Mouse (Mus musculus) kidney, embryonic 16.5 days (tissue): ENCODE results near the gene Smoc1. TPM values are rescaled to one million over a fixed set of nuclear protein-coding genes. Genes with fewer than 3 reads are reported as not detected.

Source experiments
- ATAC-seq: fragments of 200-750 bp; cut with Nextera tagmentation; 2 replicates; pipeline ENCODE4 v1.8.0; 2017; ENCODE audit warnings: moderate TSS enrichment; ENCODE audit not compliant: low FRiP score, low TSS enrichment
- H3K27ac ChIP-seq: fragments of 300-500 bp; sonication (generic); 2 replicates; pipeline ENCODE4 v1.5.1; 2014; ENCODE audit warnings: low read length
- H3K27me3 ChIP-seq: fragments of 300-500 bp; sonication (generic); 2 replicates; pipeline ENCODE4 v1.6.1; 2014; ENCODE audit warnings: low read length, control low read depth, mixed read lengths; ENCODE audit not compliant: insufficient read depth
- H3K36me3 ChIP-seq: fragments of 300-500 bp; sonication (generic); 2 replicates; pipeline ENCODE4 v1.6.1; 2014; ENCODE audit warnings: low read length, control low read depth, mixed read lengths; ENCODE audit not compliant: insufficient read depth
- H3K4me1 ChIP-seq: fragments of 300-500 bp; sonication (generic); 2 replicates; pipeline ENCODE4 v1.6.1; 2014; ENCODE audit warnings: low read length, control low read depth, mixed read lengths; ENCODE audit not compliant: insufficient read depth
- H3K4me2 ChIP-seq: fragments of 300-500 bp; sonication (generic); replicated peaks from 2 replicates; pipeline ENCODE4 v1.6.1; 2014; ENCODE audit warnings: low read depth, low read length
- H3K4me3 ChIP-seq: fragments of 300-500 bp; sonication (generic); 2 replicates; pipeline ENCODE4 v1.5.1; 2014; ENCODE audit warnings: mild to moderate bottlenecking, low read length
- H3K9ac ChIP-seq: fragments of 300-500 bp; sonication (generic); replicated peaks from 2 replicates; pipeline ENCODE4 v1.6.1; 2014; ENCODE audit warnings: low read length
- H3K9me3 ChIP-seq: fragments of 300-500 bp; sonication (generic); 2 replicates; pipeline ENCODE4 v1.6.1; 2016; ENCODE audit warnings: low read length, control low read depth
- WGBS: fragments of 180-500 bp; shearing (Covaris S2); extraction: QIAGEN DNeasy Blood & Tissue Kit; methylation state at CpG from one replicate; pipeline ENCODE4 v1.1.7; 2014; 5-methylcytosine and 5-hydroxymethylcytosine counted together
- polyA plus RNA-seq: library from polyadenylated mRNA; unstranded; fragments of >200 nt; fragmentation: Nextera tagmentation; extraction: Ambion mirVana; gene quantifications from 2 replicates; pipeline ENCODE4 v1.2.1, GENCODE M21; 2015

Gene Smoc1
- polyA plus RNA-seq, 1 experiment from 2014 or later: 2.1 TPM

DNA sequence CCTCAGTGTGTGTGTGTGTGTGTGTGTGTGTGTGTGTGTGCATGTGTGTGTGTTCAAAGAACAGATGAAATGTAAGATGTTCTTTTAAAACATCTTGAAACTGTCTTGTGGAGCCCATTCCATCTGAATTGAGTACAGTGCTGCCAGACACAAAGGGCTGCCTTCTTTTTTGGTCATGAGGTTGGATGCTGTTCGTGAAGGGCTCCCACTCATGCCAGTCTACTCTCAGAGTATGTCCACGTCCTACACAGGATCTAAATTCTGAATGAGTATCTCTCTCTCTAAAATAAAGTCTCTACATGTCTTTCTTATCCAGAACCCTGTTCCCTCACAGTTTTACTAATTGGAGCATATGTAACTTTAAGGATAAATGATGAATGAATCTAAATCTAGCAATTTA is 182.0 kb downstream of the Smoc1 start:
- Histone ChIP-seq H3K27me3 (no peaks in the 10 kb centered on the region), H3K4me2 (no peak overlapping the region), H3K4me3 (no peak overlapping the region), H3K4me1 (no peaks in the 10 kb centered on the region), H3K36me3 (no peaks in the 10 kb centered on the region), H3K9ac (no peak overlapping the region), H3K9me3 (no peaks in the 10 kb centered on the region), H3K27ac (no peak overlapping the region)
- WGBS: 60% methylated on average over 2 of the region's 2 CpGs
- ATAC-seq: no peak

- no peaks in the 10 kb centered on the region for H3K4me1 ChIP-seq
- H3K9me3 ChIP-seq: no peaks in the 10 kb centered on the region
- no peaks in the 10 kb centered on the region for H3K27me3 ChIP-seq
- no peak overlapping the region for H3K4me2 ChIP-seq
- H3K27ac ChIP-seq: no peak overlapping the region
- H3K9ac ChIP-seq: no peak overlapping the region
- ATAC-seq: no peak
- 66% methylated on average over 4 of the region's 4 CpGs for WGBS
- H3K36me3 ChIP-seq: no peaks in the 10 kb centered on the region
- H3K4me3 ChIP-seq: no peak overlapping the region
These were observed 192.7 kb downstream of the Smoc1 start for GRCm38 (mm10) chr12:81219339-81219738.

DNA sequence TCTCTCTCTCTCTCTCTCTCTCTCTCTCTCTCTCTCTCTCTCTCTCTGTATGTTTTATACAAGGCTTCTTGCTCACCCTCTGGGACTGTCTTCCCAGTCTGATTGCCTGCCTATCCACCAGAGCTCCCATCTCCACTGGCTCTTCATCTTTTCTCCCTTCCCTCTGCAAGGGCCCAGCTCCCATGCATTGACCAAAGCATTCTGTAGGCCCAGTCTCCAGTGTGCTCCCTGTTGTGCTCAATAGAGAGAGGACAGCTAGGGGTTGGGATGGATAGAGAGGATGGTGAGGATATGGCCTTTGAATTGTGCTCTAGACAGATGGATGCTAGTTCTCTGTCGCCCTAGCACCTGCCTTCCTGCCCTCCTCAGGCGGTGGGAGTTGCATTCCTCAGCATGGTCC is 196.7 kb downstream of the Smoc1 start:
- Histone ChIP-seq H3K27ac (no peak overlapping the region), H3K27me3 (no peaks in the 10 kb centered on the region), H3K4me3 (no peak overlapping the region), H3K4me1 (no peaks in the 10 kb centered on the region), H3K36me3 (no peaks in the 10 kb centered on the region), H3K9ac (no peak overlapping the region), H3K4me2 (no peak overlapping the region), H3K9me3 (no peaks in the 10 kb centered on the region)
- WGBS: 58% methylated on average over 2 of the region's 2 CpGs
- ATAC-seq: no peak

DNA sequence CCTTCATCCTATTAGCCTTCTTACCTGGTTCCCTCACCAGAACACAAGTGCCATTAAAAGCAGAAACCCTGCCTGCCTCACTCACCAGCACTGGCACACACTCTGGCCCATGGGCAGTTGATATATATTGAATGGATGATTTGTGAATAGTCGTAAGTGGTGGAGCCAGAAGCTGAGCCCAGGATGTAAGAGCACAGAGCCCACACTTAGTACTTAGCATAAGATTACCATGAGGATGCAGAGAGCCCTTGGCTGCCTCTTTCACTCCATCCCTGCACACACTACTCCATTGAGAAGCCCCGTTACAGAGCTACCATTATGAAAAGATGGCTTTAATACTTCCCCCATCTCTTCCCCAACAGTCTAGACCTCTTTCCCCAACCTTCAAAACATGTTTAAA is 198.2 kb downstream of the Smoc1 start:
- 70% methylated on average over 2 of the region's 2 CpGs for WGBS
- Histone ChIP-seq H3K36me3 (no peaks in the 10 kb centered on the region), H3K4me3 (no peak overlapping the region), H3K9me3 (no peaks in the 10 kb centered on the region), H3K9ac (no peak overlapping the region), H3K4me2 (no peak overlapping the region), H3K27ac (no peak overlapping the region), H3K27me3 (no peaks in the 10 kb centered on the region), H3K4me1 (no peaks in the 10 kb centered on the region)
- ATAC-seq: no peak

- H3K27me3 ChIP-seq: no peaks in the 10 kb centered on the region
- no peak overlapping the region for H3K9ac ChIP-seq
- 23% methylated on average over 6 of the region's 6 CpGs for WGBS
- H3K4me2 ChIP-seq: no peak overlapping the region
- H3K4me1 ChIP-seq: no peaks in the 10 kb centered on the region
- H3K9me3 ChIP-seq: no peaks in the 10 kb centered on the region
- no peak for ATAC-seq
- H3K27ac ChIP-seq: no peak overlapping the region
- H3K4me3 ChIP-seq: no peak overlapping the region
- H3K36me3 ChIP-seq: no peaks in the 10 kb centered on the region
These were observed 199.5 kb downstream of the Smoc1 start for GRCm38 (mm10) chr12:81225966-81226577.

GRCm38 (mm10) chr12:81226590-81226989 is 200.0 kb downstream of the Smoc1 start:
- WGBS: 47% methylated on average over 3 of the region's 3 CpGs

GRCm38 (mm10) chr12:81227767-81228460 is 201.3 kb downstream of the Smoc1 start:
- no peaks in the 10 kb centered on the region for H3K27me3 ChIP-seq
- no peaks in the 10 kb centered on the region for H3K9me3 ChIP-seq
- no peaks in the 10 kb centered on the region for H3K36me3 ChIP-seq
- no peaks in the 10 kb centered on the region for H3K4me1 ChIP-seq
- no peak overlapping the region for H3K27ac ChIP-seq
- H3K4me3 ChIP-seq: no peak overlapping the region
- no peak for ATAC-seq
- WGBS: 67% methylated on average over 5 of the region's 5 CpGs
- H3K4me2 ChIP-seq: no peak overlapping the region
- H3K9ac ChIP-seq: no peak overlapping the region

More at GRCm38 (mm10) chr12:81226590-81226989, 200.0 kb downstream of the Smoc1 start:
- no peaks in the 10 kb centered on the region for H3K27me3 ChIP-seq
- no peak for ATAC-seq
- H3K9me3 ChIP-seq: no peaks in the 10 kb centered on the region
- no peak overlapping the region for H3K4me2 ChIP-seq
- H3K9ac ChIP-seq: no peak overlapping the region
- H3K4me1 ChIP-seq: no peaks in the 10 kb centered on the region
- no peaks in the 10 kb centered on the region for H3K36me3 ChIP-seq
- no peak overlapping the region for H3K27ac ChIP-seq
- no peak overlapping the region for H3K4me3 ChIP-seq

GRCm38 (mm10) chr12:81233746-81234380 is 207.3 kb downstream of the Smoc1 start:
- no peak overlapping the region for H3K4me2 ChIP-seq
- no peak overlapping the region for H3K27ac ChIP-seq
- 87% methylated on average over 1 of the region's 1 CpGs for WGBS

DNA sequence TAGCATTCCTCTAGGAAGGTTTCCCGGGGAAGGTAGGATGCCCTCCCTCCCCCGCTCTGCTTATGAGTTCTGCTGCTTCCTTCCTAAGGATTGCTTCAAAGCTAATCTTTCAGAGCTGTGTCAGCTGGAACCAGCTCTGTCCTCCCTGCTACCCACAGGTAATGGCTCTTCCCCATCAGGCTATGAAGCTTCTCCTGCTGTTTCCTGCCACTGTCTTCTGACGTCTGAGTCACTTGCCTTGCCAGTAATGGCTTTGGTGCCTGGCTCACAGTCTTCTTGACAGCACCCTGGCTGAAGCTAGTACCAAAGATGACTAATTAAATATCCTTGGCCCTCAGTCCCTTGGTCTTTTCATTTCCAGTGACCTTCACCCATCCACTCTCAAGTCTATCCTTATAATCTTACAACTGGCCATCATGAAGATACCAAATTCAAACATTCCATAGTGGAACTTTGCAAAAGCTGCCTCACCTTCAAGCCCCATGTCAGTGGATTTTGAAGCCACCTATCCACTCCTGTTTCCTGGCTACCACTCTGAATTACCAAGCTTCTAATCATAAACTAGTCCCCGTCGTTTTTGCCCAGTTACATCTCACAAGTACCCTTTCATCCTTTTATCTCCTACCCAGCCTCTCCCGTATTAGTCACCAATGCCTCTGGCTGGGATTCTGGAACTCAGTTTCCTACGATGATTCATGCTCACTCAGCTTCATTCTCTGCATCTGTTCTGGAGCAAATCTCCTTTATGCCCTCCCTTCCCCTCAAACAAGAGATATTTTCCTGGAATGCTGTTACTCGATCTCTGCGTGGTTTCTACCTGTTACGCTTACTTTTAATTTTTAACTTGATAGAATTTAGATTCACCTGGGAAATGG is 209.1 kb downstream of the Smoc1 start:
- no peak for ATAC-seq
- Histone ChIP-seq H3K36me3 (no peaks in the 10 kb centered on the region), H3K9ac (no peak overlapping the region), H3K27ac (no peak overlapping the region), H3K4me2 (no peak overlapping the region), H3K27me3 (no peaks in the 10 kb centered on the region), H3K4me3 (no peak overlapping the region), H3K4me1 (no peaks in the 10 kb centered on the region), H3K9me3 (no peaks in the 10 kb centered on the region)
- 89% methylated on average over 10 of the region's 10 CpGs for WGBS

More at GRCm38 (mm10) chr12:81233746-81234380, 207.3 kb downstream of the Smoc1 start:
- Histone ChIP-seq H3K27me3 (no peaks in the 10 kb centered on the region), H3K9ac (no peak overlapping the region), H3K4me1 (no peaks in the 10 kb centered on the region), H3K4me3 (no peak overlapping the region), H3K36me3 (no peaks in the 10 kb centered on the region), H3K9me3 (no peaks in the 10 kb centered on the region)
- no peak for ATAC-seq
